Mouse (Mus musculus) heart, postnatal 4 days (tissue): ENCODE data around the gene 3110040M04Rik. TPM values are rescaled to one million over a fixed set of nuclear protein-coding genes. Genes with fewer than 3 reads are reported as not detected.
"Not testable (repeated sequence)": the region's sequence is repeated elsewhere in the genome, so short reads cannot be mapped to it uniquely, and the experiment has no call there.

ENCODE experiments used
- DNase-seq: peaks from one replicate; pipeline ENCODE4 v3.0.0; 2021
- total RNA-seq, 2 experiments: library from RNA; stranded (reverse); gene quantifications; 2 replicates each; pipeline ENCODE4 v1.2.3; 2021

The 3110040M04Rik gene
- total RNA-seq, 2 experiments from 2014 or later, result not detected

DNA sequence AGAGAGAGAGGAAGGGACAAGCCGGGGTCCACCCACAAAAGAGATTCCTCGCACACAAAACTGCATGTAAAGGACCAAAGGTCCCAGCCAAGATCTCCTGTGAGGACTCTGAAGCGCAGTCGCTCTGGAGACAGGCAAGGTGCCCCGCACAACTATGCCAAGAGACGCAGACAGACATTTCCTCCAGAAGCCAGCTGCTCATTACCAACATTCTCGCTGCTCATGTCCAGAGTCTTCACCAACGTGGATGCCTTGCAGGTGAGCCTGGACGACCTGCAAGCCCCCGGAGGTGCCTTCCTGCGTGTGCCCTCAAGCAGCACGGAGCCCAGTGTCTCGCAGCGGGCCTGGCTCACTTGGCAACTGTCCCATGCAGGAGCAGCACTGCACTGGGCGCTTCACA, 11.2 kb upstream of the 3110040M04Rik start:
- not testable (repeated sequence) for DNase-seq

GRCm38 (mm10) chr1:151195986-151196385, 7.9 kb upstream of the 3110040M04Rik start:
- not testable (repeated sequence) for DNase-seq

- DNase-seq, result not testable (repeated sequence)
Observed at GRCm38 (mm10) chr1:151196690-151197089, 7.2 kb upstream of the 3110040M04Rik start.

DNA sequence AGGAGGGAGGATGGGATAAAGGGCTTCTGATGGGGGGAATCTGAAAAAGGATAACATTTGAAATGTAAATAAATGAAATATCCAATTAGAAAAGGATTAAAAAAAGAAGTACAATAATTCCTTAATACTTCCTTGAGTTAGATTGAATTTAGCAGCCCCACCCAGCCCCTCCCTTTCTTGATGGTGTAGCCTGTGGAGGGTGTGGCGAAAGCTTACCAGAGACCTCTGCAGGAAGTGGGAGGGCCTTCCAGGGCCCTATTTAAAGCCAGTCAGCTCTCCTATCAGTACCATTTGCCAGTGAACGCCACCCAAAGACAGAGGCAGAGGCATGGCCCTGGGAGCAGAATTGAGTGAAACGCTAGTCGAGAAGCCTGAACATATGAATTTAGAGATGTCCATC, 5.8 kb upstream of the 3110040M04Rik start, which contains the start of gene Gm47995:
Gene Gm47995, plus strand, starts transcription at position 329 of the 400 bp plus-strand sequence.
- not testable (repeated sequence) for DNase-seq

DNA sequence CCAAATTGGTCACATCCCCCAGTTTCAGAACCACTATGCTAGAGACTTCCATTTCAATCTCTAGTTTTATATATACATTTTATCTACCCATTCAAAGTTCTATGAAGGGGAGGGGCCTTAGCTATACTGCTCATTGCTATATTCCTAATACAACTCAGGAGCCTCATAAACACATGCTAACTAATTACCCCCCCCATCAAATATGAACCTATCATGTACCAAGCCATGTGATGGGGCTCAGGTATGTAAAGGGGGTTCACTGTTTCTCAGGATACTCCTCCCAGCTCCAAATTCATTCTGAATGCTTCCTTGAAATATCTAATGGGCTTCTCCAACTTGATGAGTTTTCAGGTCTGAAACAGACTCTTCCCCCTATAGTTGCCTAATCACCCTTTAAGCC, 3.3 kb upstream of the 3110040M04Rik start:
- DNase-seq, result not testable (repeated sequence)

GRCm38 (mm10) chr1:151202771-151203170, 1.1 kb upstream of the 3110040M04Rik start:
- DNase-seq, result not testable (repeated sequence)

DNA sequence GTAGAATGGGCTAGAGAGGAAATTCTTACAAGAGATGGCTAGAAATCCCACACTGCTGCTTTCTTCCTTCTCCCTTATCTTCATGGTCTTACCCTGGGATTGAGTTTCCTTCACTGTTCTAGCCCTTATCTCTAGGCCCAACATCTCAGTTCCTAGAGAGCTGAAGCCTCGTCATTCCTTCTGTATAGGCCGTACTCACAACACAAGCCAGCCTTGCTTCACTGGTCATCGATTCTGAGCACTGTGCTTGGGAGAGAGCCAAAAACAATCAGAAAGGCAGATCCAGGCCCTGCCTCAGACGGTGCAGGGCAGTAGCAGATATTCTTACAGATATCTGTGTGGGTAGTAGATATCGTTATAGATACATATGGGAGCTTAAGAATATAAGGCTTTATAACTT, 4.6 kb downstream of the 3110040M04Rik start:
- DNase-seq, result not testable (repeated sequence)

GRCm38 (mm10) chr1:151208944-151209343, 5.0 kb downstream of the 3110040M04Rik start:
- not testable (repeated sequence) for DNase-seq

GRCm38 (mm10) chr1:151209824-151210355, 6.0 kb downstream of the 3110040M04Rik start, which contains the start of gene Gm47996:
Gene Gm47996, plus strand, starts transcription at chr1:151210131.
- DNase-seq, result not testable (repeated sequence)

DNA sequence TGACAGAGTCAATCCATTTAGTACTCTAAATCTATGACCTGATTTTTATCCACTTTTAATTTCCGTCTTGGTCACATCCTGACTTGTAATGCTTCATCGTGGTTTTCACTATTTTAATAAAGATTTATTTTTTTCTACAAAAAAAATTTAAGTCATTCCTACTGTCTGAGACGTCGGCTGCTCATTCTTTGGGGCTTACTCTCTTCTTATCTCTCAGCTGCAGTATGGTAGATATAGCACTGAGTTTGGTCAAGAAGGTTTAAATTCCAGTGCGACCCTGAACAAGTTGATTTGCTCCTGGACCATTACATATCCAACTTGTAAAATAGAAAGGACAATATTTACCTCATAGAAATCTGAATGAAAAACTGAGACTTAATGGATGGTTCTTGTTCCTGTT, 7.7 kb downstream of the 3110040M04Rik start:
- DNase-seq, result not testable (repeated sequence)

- no peak for DNase-seq
Observed at GRCm38 (mm10) chr1:151214862-151215261, 10.9 kb downstream of the 3110040M04Rik start.

GRCm38 (mm10) chr1:151215985-151216384, 12.1 kb downstream of the 3110040M04Rik start:
- no peak for DNase-seq

DNA sequence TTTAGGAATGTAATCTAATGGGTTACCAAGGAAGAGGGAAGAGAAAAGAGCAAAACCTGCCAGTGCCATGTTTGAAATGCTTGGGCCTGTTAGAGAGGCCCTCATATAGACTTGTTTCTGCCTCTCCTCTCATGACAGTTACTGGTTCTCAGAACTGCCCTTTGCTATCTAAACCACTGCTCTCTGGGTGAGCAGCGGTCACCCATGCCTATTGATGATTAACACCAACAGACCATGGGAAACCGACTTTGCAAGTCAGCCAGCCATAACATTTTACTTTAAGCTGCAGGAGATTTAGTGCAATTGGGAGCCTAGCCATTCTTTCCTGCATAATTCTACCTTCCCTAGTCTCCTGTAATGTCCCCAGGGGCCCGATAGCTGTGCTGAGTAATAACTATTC, 12.5 kb downstream of the 3110040M04Rik start:
- no peak for DNase-seq

DNA sequence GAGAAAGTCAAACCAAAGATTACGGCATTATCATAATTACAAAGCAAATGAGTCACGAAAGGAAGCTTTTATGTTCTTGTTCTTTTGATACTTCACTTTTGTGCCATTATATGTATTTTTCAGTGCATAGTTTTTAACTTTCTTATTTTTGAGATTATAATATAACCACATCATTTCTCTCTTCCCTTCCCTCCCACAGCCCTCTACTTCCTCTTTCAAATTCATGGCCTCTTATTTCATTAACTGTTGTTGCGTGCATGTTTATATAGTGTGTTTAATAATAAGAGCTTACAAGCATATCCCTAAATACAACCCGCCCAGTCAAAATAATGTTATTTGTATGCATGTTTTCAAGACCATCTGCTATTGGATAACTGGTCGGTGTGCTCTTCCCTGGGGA, 15.1 kb downstream of the 3110040M04Rik start:
- no peak for DNase-seq

- no peak for DNase-seq
Observed at GRCm38 (mm10) chr1:151220098-151220497, 16.2 kb downstream of the 3110040M04Rik start.

DNA sequence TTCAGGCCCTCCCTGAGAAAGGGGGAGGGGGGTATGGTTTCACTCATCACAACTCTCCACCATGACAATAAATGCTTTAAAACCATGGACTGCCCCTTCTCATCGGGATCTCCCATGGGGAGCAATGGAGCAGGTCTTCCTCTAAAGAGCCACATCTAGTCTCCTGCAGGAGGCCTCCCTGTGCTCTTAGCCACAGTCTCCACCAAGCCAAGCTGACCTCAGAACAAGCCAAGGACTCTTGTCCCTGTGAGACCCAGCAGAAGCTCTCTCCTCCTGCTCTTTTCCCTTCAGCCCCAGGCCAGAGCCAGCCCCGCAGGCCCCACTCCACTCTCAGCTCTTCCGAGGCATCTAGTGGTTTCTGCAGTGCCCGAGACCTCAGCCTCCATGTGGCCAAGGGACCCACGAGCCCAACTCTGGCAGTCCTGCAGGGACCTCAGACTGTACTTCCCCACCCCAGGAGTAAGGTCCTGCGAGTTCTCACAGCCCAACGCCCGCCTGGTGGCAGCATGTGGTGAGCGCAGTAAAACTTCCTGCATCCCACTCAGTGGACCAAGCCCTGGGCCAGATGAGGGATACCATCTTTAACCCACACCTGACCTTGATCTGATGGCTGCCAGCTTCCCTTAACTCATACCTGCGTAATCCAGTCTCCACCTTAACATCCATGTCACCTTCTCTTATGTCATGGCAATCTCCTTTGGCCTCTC, 18.8 kb downstream of the 3110040M04Rik start:
- no peak for DNase-seq

- no peak for DNase-seq
Observed at GRCm38 (mm10) chr1:151223377-151223776, 19.5 kb downstream of the 3110040M04Rik start.

DNA sequence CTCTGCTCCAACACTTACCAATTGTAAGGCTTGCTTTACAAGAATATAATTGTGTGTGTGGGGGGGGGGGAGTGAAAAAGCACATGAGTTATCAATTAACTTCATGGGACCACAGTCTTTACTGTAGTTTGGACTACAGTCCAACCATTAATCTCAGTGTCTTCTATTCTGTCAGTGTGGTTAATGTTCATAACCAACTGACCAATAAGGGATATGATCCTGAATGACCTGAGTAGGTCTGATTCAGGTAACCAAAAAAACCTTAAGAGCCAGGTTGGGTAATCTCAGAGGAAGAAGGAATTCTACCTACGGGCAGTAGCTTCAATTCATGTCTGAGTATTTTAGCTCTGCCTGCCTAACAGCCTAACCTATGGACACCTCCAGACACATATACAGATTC, 20.6 kb downstream of the 3110040M04Rik start:
- no peak for DNase-seq

- no peak for DNase-seq
Observed at GRCm38 (mm10) chr1:151227506-151227905, 23.6 kb downstream of the 3110040M04Rik start.

DNA sequence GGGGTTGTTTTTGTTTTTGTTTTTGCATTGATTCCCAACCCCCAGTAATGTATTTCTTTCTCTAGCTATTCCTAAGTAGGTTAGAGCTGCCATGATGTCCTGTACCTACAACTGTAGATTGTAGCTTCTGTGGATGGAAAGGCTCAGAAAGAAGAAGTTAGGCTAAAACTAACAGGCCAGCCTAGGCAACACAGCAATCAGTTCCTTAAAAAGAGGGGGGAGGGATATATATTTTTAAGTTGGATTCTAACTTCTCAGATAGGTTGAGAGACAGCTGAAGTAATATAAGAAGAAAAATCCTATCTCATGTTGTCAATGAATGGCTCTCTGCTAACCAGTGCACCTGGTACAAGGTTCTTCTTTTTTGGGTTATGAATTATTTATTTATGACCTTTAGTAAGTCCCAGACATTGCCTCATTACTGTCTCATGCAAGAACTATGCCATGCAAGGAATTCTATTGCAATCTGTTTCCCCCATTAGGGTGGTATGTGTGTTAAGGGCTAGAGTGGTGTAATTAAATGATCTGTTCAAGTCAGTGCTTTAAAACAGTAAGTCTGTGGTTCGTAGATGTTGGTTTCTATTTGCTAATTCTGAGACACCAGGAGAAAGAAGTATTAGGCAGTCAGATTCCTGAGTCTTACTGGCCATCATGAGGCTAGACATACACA, 24.5 kb downstream of the 3110040M04Rik start:
- no peak for DNase-seq

GRCm38 (mm10) chr1:151232346-151232745, 28.4 kb downstream of the 3110040M04Rik start:
- no peak for DNase-seq

GRCm38 (mm10) chr1:151233756-151234155, 29.8 kb downstream of the 3110040M04Rik start:
- no peak for DNase-seq

- no peak for DNase-seq
Observed at GRCm38 (mm10) chr1:151235574-151235973, 31.7 kb downstream of the 3110040M04Rik start.
